Mouse (Mus musculus): ENCODE results near the gene Gm49661.
A peak's percentile ranks its signal among the peaks of the same experiment; 100 is the strongest.

Gene Gm49661

DNA sequence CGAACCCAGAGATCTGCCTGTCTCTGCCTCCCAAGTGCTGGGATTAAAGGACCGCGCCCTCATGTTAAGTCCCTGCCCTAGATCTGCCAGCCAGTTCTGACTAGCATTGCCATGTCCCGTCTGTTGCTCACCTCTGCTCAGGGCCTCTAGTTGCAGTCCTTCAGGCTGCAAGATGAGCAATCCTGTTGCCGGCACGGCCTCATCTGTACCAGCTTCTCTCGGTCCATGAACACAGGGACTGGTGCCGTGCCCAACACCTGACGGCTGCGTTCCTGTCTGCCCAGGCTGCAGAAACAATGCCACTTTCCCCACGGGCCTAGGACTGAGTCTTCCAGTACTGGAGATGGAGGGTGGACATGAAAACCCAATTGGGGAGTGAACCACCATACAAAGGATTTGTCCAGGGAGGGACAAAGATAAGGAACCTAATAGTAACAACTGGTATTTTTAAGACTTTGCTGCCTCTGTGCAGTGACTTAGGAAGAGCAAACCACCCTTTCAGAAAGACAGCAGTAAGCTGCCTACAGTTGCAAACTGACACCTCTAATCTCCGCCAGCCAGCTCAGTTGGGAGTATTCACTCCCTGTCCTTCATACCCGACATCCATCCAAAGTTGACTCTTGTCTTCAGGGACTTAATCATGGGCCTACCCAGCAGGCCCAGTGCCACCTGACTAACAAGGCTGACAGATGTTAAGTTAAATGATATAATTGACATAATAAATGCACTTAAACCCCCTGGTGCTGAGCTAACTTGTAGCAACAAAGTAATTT lies 1.5 kb downstream of the Gm49661 start:
- DNase-seq (ENCODE audit: low read depth) = no peak

- no peak for DNase-seq (ENCODE audit: low read depth)
These were observed 2.6 kb downstream of the Gm49661 start for GRCm38 (mm10) chr8:84966603-84967002.

DNA sequence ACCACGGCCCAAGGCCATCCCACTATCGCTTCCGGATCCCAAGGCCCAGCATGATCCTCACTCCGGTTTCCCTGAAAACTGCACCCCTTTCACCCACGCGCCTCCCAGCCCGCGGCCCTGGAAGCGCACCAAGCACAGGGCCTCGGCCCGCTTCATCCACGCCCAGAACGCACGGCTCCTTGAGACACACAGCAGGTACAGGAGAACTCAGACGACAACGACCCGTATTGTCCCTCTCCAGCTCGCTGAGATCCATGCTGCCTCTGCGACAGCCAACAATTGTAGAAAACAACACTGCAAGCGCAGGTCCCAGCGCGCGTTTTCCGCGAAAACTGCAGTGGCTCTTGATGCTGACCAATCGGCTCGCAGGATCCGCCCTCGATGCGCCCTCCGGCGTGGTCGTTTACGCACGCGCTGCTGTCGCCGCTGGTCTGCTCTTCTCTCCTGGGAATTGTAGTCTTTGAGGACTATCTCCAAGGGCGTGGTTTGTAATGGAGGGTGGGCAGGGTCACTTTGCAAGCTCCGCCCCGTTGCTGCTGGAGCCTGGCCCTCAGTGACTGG lies 3.4 kb downstream of the Gm49661 start:
- DNase-seq (ENCODE audit: low read depth) = peak; percentile 92

GRCm38 (mm10) chr8:84963952-84964351 lies 5.3 kb downstream of the Gm49661 start:
- DNase-seq (ENCODE audit: low read depth) = no peak

DNA sequence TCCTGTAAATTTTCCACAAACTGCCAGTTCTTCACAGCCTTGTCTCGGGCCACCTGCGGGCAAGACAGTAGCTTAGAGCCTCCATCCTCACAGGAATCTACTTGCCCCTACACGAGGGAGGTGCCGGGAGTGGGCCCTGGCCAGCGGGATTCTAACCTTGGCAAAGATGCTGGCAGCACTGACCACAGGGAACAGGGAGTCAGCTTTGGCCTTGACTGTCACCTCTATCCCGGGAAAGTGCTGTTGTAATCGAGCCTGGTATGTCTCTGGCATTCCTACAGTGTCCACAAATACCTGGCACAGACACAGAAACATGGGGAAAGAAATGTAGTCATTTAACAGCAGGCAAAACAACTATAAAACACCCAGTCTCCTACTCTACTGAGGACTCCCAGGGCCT lies 9.4 kb downstream of the Gm49661 start:
- no peak for DNase-seq (ENCODE audit: low read depth)

DNA sequence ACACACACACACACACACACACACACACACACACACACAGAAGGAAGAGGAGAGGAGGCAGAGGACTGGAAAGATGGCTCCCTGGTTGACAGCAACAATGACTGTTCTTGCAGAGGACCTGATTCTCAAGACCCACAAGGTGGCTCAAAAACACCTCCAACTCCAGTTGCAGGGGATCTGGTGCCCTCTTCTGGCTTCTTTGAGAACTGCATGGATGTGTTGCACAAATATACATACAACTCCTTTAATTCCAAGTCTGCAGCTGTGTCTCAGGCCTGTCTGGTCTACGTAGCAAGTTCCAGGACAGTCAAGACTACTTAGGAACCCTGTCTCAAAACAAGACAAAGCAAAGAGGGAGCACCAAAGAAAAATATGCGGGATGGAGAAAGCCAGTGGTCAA lies 12.5 kb downstream of the Gm49661 start:
- DNase-seq (ENCODE audit: low read depth) = peak; percentile 90

DNA sequence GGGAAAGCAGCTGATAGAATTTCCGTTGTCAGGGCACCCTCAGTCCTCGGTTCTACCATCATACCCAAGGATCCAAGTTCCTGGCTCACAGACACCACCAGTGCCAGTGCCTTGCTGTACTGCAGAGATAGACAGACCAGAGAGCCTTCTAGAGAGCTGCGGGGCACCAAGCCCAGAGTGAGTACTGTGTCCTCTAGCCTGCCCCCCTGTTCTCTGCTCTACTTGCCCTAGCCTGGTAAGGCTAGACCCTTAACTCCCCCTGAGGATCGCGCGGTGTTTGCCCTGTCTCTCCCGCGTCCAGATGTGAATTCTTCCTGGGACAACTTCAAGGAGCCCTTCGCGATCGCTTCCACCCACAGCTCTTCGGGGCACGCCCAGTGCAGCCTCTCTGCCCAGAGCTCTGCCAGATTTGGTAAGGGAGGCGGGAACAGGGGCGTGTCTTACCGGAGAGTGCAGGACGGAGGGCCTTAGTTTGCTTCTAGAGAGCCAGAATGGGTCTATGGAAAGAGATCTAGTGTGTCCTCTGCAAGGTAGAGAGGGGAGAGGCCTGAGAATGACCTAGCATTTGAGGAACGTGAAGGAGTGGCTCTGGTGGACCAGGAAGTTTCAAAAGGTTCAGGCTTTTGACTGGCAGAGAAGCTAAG lies 16.5 kb downstream of the Gm49661 start:
- DNase-seq (ENCODE audit: low read depth) = no peak

DNA sequence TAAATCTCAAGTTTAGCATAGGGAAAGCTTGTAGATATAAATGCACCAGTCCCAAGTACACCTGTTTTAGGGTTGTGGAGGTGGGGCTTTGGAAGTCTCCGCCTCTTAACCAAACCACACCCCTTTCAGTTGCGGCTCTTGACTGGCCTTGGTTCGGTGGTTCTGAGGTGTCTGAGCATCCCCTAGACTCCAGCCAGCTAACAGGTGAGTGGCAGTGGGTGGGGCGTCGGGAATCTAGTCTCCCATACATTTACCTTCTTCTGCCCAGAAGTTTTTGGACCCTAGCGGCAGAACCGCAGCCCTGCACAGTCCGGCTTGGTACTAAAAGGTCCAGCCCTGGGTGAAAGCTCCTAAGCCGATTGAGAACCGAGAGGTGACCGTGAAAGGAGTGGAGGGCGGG lies 19.5 kb downstream of the Gm49661 start:
- no peak for DNase-seq (ENCODE audit: low read depth)

- DNase-seq (ENCODE audit: low read depth) = peak; percentile 71
These were observed 22.0 kb downstream of the Gm49661 start for GRCm38 (mm10) chr8:84947241-84947545.

GRCm38 (mm10) chr8:84946528-84947240 lies 22.5 kb downstream of the Gm49661 start, which contains the start of gene Rtbdn:
TSS of gene Rtbdn (plus strand) at chr8:84946991.
- no peak for DNase-seq (ENCODE audit: low read depth)

DNA sequence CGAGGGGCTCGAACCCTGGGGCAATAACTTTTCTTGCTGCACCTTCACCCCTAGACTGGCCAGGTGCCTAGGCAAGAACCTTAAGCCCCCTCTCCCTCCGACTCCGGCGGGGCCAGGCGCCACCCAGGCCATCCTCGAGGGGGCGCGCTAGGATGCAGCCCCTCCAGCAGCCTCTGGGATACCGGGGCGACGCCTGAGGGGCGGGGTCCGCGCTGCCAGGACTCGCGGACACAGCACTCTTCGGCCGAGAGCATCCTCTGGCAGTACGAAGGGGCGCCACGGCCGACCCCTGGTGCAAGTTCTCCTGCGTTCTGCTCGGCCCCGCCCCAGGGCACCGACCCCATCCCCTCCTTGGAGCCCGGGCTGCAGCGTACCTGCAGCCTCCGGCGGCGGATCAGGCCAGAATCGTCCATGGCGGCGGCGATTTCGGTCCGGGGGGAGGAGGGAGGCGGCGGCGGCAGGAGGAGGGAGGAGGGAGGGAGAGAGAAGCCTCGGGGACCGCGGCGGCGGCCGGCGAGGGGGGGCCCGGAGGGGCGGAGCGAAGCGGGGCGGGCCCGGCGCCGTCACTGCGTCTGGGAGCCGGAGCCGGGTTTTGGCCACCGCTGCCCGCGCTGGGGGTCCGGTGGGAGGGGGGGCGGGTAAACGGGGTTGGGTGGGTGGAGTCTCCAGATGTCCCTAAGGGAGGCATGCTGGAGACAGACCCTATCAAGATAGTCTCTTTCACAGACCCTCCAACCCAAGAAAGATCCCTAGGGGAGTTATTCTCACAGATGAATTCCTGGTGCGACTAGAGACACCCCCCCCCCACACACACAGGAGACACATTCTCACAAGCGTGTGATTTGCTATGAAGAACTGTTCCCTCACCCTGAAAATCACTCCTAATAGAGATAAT lies 23.4 kb downstream of the Gm49661 start:
- no peak for DNase-seq (ENCODE audit: low read depth)

DNA sequence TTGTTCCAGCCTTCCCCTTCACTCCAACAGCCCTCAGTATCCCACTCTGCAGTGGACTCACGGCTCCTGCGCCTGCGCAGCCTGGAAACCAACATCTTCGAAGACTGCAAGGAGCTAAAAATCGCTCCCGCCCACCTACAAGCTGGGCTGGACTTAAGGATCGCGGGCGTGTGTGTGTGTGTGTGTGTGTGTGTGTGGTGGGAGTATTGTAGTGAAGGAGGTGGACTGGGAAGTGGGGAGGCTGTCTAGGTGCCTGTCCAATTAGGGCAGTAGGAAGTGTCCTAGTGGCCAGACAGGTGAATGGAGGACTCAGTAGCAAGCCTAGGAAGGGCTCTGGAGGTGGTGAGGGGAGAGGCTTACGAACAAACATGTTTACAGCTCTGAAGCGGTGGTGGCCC lies 24.0 kb downstream of the Gm49661 start:
- DNase-seq (ENCODE audit: low read depth) = no peak

GRCm38 (mm10) chr8:84944478-84945160 lies 24.6 kb downstream of the Gm49661 start:
- peak; percentile 63 for DNase-seq (ENCODE audit: low read depth)

DNA sequence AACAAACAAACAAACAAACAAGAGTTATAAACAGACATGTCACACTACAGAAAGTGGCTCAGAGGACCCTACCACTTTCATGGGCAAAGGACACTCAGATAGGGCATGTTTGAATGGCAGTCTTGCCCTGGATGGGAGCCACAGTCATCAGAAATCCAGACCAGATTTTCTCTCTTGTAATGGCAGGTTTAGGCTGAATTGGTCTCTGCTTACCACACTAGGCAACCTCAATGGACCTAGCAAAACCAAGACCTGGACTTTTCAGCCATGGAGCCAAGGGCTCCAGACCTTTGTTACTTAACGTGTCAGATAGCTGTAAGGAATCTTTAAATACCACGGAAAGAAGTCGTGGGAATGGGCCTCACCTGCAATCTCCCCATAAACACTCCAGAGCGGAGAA lies 25.5 kb downstream of the Gm49661 start:
- DNase-seq (ENCODE audit: low read depth) = no peak

GRCm38 (mm10) chr8:84937620-84938485 lies 31.4 kb downstream of the Gm49661 start:
- DNase-seq (ENCODE audit: low read depth) = no peak

DNA sequence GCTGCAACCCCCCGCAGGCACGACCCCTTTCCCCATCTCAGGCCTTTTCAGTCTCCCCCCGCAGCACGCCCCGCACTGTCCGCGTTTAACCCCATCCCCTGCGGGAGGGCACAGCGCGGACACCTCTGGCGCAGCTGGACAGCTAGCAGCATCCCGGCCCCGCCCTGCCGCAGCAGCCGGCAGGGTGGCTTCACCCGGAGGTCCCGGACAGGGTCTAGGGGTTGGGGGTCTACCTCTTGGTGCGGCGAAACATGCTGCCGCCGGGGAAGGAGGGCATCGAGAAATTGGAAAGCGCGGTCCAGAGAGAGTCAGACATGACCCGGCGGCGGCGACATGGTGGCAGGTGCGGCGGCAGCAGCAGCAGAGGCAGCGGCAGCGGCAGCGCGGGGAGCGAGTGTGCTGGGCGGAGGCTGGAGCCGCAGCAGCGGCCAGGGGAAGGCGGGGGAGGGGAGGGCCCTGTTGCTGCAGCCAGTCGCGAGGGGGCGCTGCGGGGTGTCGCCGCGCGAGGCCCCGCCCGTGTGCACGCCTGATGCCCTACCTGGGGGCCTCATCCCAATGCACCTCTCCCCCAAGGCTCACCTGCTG lies 32.2 kb downstream of the Gm49661 start, which contains the start of gene Mast1:
TSS of gene Mast1 (minus strand) at position 398 of the 585 bp plus-strand sequence.
- DNase-seq (ENCODE audit: low read depth) = no peak

DNA sequence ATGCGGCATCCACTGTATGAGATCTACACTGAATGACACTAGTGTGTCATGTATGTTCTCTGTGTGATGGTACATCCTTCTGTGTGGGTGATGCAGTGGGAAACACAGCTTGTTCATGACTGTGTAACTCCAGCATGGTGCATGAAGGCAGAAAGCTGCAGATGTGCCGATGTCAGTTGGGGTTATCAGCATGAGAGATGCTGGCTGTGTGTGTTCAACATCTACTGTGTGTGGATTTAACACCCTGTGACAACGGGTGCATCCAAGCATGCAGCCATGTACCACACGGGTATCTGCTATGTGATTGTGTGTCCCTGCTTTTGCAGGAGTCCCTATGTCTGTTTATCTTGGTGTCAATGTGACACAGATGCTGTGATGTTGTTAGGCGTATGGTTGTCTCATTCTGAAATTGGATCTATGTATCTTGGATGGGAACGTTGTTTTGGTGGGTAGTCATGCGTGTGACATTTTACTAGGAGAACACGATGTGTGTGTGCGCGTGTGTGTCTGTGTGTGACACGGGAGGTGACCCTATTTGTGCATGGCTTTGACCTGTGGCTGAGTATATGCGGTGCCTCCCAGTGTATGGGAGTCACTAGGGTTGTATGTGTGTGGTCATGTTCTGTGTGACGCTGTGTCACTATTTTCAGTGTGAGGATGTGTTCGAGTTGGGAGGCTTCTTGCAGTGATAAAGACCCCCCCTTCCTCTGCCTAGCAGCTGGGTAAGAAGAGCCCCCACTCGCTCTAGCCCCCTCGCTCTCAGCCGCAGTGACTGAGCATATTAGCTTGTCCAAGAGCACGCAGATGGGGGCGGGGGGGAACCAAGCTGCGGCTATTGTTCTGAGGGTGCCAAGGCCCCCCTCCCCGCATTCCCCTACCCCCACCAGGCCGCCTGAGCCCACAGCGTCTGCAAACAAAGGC lies 32.9 kb downstream of the Gm49661 start:
- no peak for DNase-seq (ENCODE audit: low read depth)

- no peak for DNase-seq (ENCODE audit: low read depth)
These were observed 33.7 kb downstream of the Gm49661 start for GRCm38 (mm10) chr8:84935489-84935888.

DNA sequence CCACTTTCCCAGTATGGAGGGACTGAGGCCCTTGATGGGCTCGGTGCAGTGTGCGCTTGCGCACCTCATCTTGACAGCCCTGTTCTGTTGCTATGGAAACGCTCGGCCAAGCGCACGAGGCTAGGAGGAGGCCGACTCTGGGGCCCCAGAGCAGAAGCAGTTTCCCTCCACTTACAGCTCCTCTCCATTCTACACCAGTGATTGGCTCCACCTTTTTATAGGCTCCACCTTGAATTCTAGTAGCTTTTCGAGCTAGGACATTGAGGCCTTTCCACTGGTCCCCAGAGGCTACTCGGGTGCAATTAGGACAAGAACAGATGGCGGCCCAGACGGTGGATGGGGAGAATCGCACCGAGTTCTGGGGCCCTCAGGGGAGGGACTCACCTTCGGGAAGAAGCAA lies 34.4 kb downstream of the Gm49661 start:
- no peak for DNase-seq (ENCODE audit: low read depth)

Data from c-Kit-positive CD71-negative TER-119-negative erythroid progenitor cells, embryonic 14.5 days (primary cell).